Mouse (Mus musculus): ENCODE data around the gene Nudt1.
A peak's percentile ranks its signal among the peaks of the same experiment; 100 is the strongest.

The Nudt1 gene

GRCm38 (mm10) chr5:140321042-140321755 lies at the start of gene Nudt1, which contains the start of gene Mad1l1:
Gene Nudt1 (plus strand): TSS chr5:140321656.
Gene Mad1l1 (minus strand): TSS chr5:140321552.
- peak; percentile 92 for DNase-seq

GRCm38 (mm10) chr5:140276779-140277178 lies 44.7 kb upstream of the Nudt1 start:
- DNase-seq = no peak

GRCm38 (mm10) chr5:140280205-140280604 lies 41.3 kb upstream of the Nudt1 start:
- no peak for DNase-seq

- peak; percentile 81 for DNase-seq
Measured at GRCm38 (mm10) chr5:140282376-140282775, 39.1 kb upstream of the Nudt1 start.

GRCm38 (mm10) chr5:140282900-140283299 lies 38.6 kb upstream of the Nudt1 start:
- DNase-seq = peak; percentile 42

GRCm38 (mm10) chr5:140284011-140284410 lies 37.4 kb upstream of the Nudt1 start:
- DNase-seq = peak; percentile 24

GRCm38 (mm10) chr5:140284761-140285160 lies 36.7 kb upstream of the Nudt1 start:
- no peak for DNase-seq

GRCm38 (mm10) chr5:140288287-140288686 lies 33.2 kb upstream of the Nudt1 start:
- no peak for DNase-seq

GRCm38 (mm10) chr5:140289161-140289560 lies 32.3 kb upstream of the Nudt1 start:
- DNase-seq = no peak

GRCm38 (mm10) chr5:140292152-140292551 lies 29.3 kb upstream of the Nudt1 start:
- peak; percentile 86 for DNase-seq

- no peak for DNase-seq
Measured at GRCm38 (mm10) chr5:140298291-140298690, 23.2 kb upstream of the Nudt1 start.

- no peak for DNase-seq
Measured at GRCm38 (mm10) chr5:140306016-140306415, 15.4 kb upstream of the Nudt1 start.

- DNase-seq = no peak
Measured at GRCm38 (mm10) chr5:140307602-140308001, 13.9 kb upstream of the Nudt1 start.

- no peak for DNase-seq
Measured at GRCm38 (mm10) chr5:140316716-140317115, 4.7 kb upstream of the Nudt1 start.

- DNase-seq = no peak
Measured at GRCm38 (mm10) chr5:140321756-140322575, 510 bp downstream of the Nudt1 start.

GRCm38 (mm10) chr5:140324058-140324457 lies 2.6 kb downstream of the Nudt1 start:
- no peak for DNase-seq

GRCm38 (mm10) chr5:140331615-140332512 lies 10.4 kb downstream of the Nudt1 start, which contains the start of gene Mrm2:
Gene Mrm2 (minus strand): TSS chr5:140331898.
- peak; percentile 93 for DNase-seq

- DNase-seq = no peak
Measured at GRCm38 (mm10) chr5:140332519-140332918, 11.1 kb downstream of the Nudt1 start.

GRCm38 (mm10) chr5:140333631-140334030 lies 12.2 kb downstream of the Nudt1 start:
- DNase-seq = peak; percentile 62

- DNase-seq = peak; percentile 67
Measured at GRCm38 (mm10) chr5:140336680-140337079, 15.2 kb downstream of the Nudt1 start.

GRCm38 (mm10) chr5:140338779-140339178 lies 17.3 kb downstream of the Nudt1 start:
- DNase-seq = no peak

- no peak for DNase-seq
Measured at GRCm38 (mm10) chr5:140339836-140340235, 18.4 kb downstream of the Nudt1 start.

- DNase-seq = no peak
Measured at GRCm38 (mm10) chr5:140342880-140343279, 21.4 kb downstream of the Nudt1 start.

Measured in thymus, postnatal 4 days (tissue).